Mouse (Mus musculus) macrophage (primary cell): ENCODE measurements around the gene Mfn2. TPM values are rescaled to one million over a fixed set of nuclear protein-coding genes. Genes with fewer than 3 reads are reported as not detected.

Experiments used
- H3K27ac ChIP-seq: fragments of 350-480 bp; formaldehyde crosslinking; 2 replicates; pipeline ENCODE4 v1.9.0; 2021
- H3K36me3 ChIP-seq: fragments of 350-480 bp; formaldehyde crosslinking; 2 replicates; pipeline ENCODE4 v1.9.0; 2021; ENCODE audit errors: inconsistent target
- H3K4me3 ChIP-seq: fragments of 350-480 bp; formaldehyde crosslinking; 2 replicates; pipeline ENCODE4 v1.9.0; 2021; ENCODE audit errors: inconsistent target
- H3K79me2 ChIP-seq: fragments of 350-480 bp; formaldehyde crosslinking; 2 replicates; pipeline ENCODE4 v1.9.0; 2021; ENCODE audit errors: inconsistent target
- WGBS: methylation state at CpG from one replicate; pipeline ENCODE4 v1.1.7; 2026; ENCODE audit warnings: inconsistent platforms; ENCODE audit not compliant: missing documents; 5-methylcytosine and 5-hydroxymethylcytosine counted together
- polyA plus RNA-seq: library from polyadenylated mRNA; stranded (reverse); fragments of 250-400 nt; gene quantifications from 3 replicates; pipeline ENCODE4 v1.2.4, GENCODE M21; 2018; ENCODE audit warnings: inconsistent platforms
- total RNA-seq, 78 experiments: library from RNA; depleted of rRNA; stranded (reverse); fragments of 250-400 nt; gene quantifications; 1 replicate in 9 of 78; 2 replicates in 24 of 78; 3 replicates in 43 of 78; 4 replicates in 2 of 78; pipeline ENCODE4 v1.2.4; 2018; ENCODE audit warnings: inconsistent platforms in 56 of 78

The Mfn2 gene
- 10 to 100 TPM; 11.2 to 44.6 (median 29.1) TPM for total RNA-seq (2018; cell fraction: chromatin; rRNA removed)
- total RNA-seq (2018; cell fraction: cytosol; rRNA removed), result 10 to 100 TPM; 30.0 to 43.9 (median 38.2) TPM
- total RNA-seq (2018; cell fraction: nucleus; rRNA removed), result 10 to 100 TPM; 17.7 to 45.1 (median 29.2) TPM
- polyA plus RNA-seq, result 28.8 to 35.7 TPM (median 29.8 TPM) in 3 replicates

- 2% methylated on average over 39 of the region's 59 CpGs for WGBS
- Histone ChIP-seq H3K27ac (peak within 1 kb of the TSS; percentile 87), H3K36me3 (peaks cover 11% of the 10 kb centered on the region), H3K4me3 (peak within 1 kb of the TSS; percentile 64), H3K79me2 (peaks cover 19% of the 10 kb centered on the region)
Measured at GRCm38 (mm10) chr4:147904313-147905089, at the start of gene Mfn2. Mfn2 (minus strand) TSS chr4:147904704.

GRCm38 (mm10) chr4:147953590-147953989 is 49.1 kb upstream of the Mfn2 start:
- H3K36me3 ChIP-seq, result peaks cover 12% of the 10 kb centered on the region; the same call in 1 of the 2 replicates
- H3K4me3 ChIP-seq, result no peak overlapping the region
- WGBS, result 27% methylated on average over 4 of the region's 4 CpGs
- H3K79me2 ChIP-seq, result 0 out of 2 replicates have a peak, but pooled peaks cover under 1% of the 10 kb centered on the region
- no peak overlapping the region for H3K27ac ChIP-seq

GRCm38 (mm10) chr4:147947511-147947910 is 43.0 kb upstream of the Mfn2 start:
- Histone ChIP-seq H3K79me2 (peaks cover 58% of the 10 kb centered on the region), H3K4me3 (no peak overlapping the region), H3K27ac (no peak overlapping the region), H3K36me3 (peaks cover 59% of the 10 kb centered on the region)
- WGBS, result 71% methylated on average over 1 of the region's 2 CpGs

- peak overlapping the region; percentile 69; the same call in 1 of the 2 replicates for H3K4me3 ChIP-seq
- 100% methylated on average over 1 of the region's 1 CpGs for WGBS
- H3K27ac ChIP-seq, result no peak overlapping the region
- H3K36me3 ChIP-seq, result peaks cover 42% of the 10 kb centered on the region
- peaks cover 69% of the 10 kb centered on the region for H3K79me2 ChIP-seq
Measured at GRCm38 (mm10) chr4:147943005-147943404, 38.5 kb upstream of the Mfn2 start.

- peaks cover 25% of the 10 kb centered on the region for H3K36me3 ChIP-seq
- H3K4me3 ChIP-seq, result peak overlapping the region; percentile 69
- WGBS, result 5% methylated on average over 82 of the region's 88 CpGs
- H3K79me2 ChIP-seq, result peaks cover 53% of the 10 kb centered on the region
- no peak overlapping the region; the same call in 1 of the 2 replicates for H3K27ac ChIP-seq
Measured at GRCm38 (mm10) chr4:147941045-147942020, 36.8 kb upstream of the Mfn2 start.

GRCm38 (mm10) chr4:147940576-147941044 is 36.1 kb upstream of the Mfn2 start, which contains the start of gene 2510039O18Rik:
2510039O18Rik (plus strand) TSS chr4:147940895.
- H3K4me3 ChIP-seq, result peak within 1 kb of the TSS; percentile 69
- peaks cover 18% of the 10 kb centered on the region for H3K36me3 ChIP-seq
- H3K79me2 ChIP-seq, result peaks cover 53% of the 10 kb centered on the region
- WGBS, result 1% methylated on average over 28 of the region's 35 CpGs
- peak within 1 kb of the TSS; percentile 96 for H3K27ac ChIP-seq

GRCm38 (mm10) chr4:147940111-147940510 is 35.6 kb upstream of the Mfn2 start:
- H3K4me3 ChIP-seq, result no peak overlapping the region
- H3K79me2 ChIP-seq, result peaks cover 53% of the 10 kb centered on the region
- H3K36me3 ChIP-seq, result peaks cover 13% of the 10 kb centered on the region
- peak overlapping the region; percentile 96 for H3K27ac ChIP-seq
- WGBS, result 73% methylated on average over 9 of the region's 9 CpGs

GRCm38 (mm10) chr4:147938148-147939096 is 33.9 kb upstream of the Mfn2 start:
- H3K4me3 ChIP-seq, result no peak overlapping the region
- WGBS, result 38% methylated on average over 14 of the region's 14 CpGs
- H3K79me2 ChIP-seq, result peaks cover 53% of the 10 kb centered on the region
- H3K27ac ChIP-seq, result peak overlapping the region; percentile 96
- H3K36me3 ChIP-seq, result no peaks in the 10 kb centered on the region; the same call in 1 of the 2 replicates

GRCm38 (mm10) chr4:147937486-147937885 is 33.0 kb upstream of the Mfn2 start:
- peak overlapping the region; percentile 96 for H3K27ac ChIP-seq
- H3K79me2 ChIP-seq, result peaks cover 53% of the 10 kb centered on the region
- no peak overlapping the region; the same call in 1 of the 2 replicates for H3K4me3 ChIP-seq
- H3K36me3 ChIP-seq, result peaks cover 5% of the 10 kb centered on the region; the same call in 1 of the 2 replicates
- WGBS, result 83% methylated on average over 5 of the region's 5 CpGs

- peaks cover 53% of the 10 kb centered on the region for H3K79me2 ChIP-seq
- peak overlapping the region; percentile 96 for H3K27ac ChIP-seq
- H3K36me3 ChIP-seq, result peaks cover 9% of the 10 kb centered on the region; the same call in 1 of the 2 replicates
- H3K4me3 ChIP-seq, result peak overlapping the region; percentile 86
- 33% methylated on average over 3 of the region's 3 CpGs for WGBS
Measured at GRCm38 (mm10) chr4:147937021-147937420, 32.5 kb upstream of the Mfn2 start.

GRCm38 (mm10) chr4:147936331-147936954 is 31.9 kb upstream of the Mfn2 start, which contains the start of gene Plod1:
Plod1 (minus strand) TSS chr4:147936767.
- under 1% methylated on average over 49 of the region's 51 CpGs for WGBS
- peak within 1 kb of the TSS; percentile 96 for H3K27ac ChIP-seq

GRCm38 (mm10) chr4:147935904-147936303 is 31.4 kb upstream of the Mfn2 start:
- Histone ChIP-seq H3K79me2 (peaks cover 55% of the 10 kb centered on the region), H3K27ac (peak overlapping the region; percentile 96), H3K36me3 (peaks cover 20% of the 10 kb centered on the region), H3K4me3 (peak overlapping the region; percentile 86)
- WGBS, result 40% methylated on average over 9 of the region's 9 CpGs

More at GRCm38 (mm10) chr4:147936331-147936954, 31.9 kb upstream of the Mfn2 start, which contains the start of gene Plod1:
- peak within 1 kb of the TSS; percentile 86 for H3K4me3 ChIP-seq
- peaks cover 53% of the 10 kb centered on the region for H3K79me2 ChIP-seq
- H3K36me3 ChIP-seq, result peaks cover 15% of the 10 kb centered on the region
